In genomic region chr3:90612728-90613291, GRCm38 (mm10) we compare ENCODE assay signal across 7 mouse cellular contexts. TPM values are rescaled to one million over a fixed set of nuclear protein-coding genes. Genes with fewer than 3 reads are reported as not detected.
A peak's percentile ranks its signal among the peaks of the same experiment; 100 is the strongest.
DNase-seq lines count a peak whose midpoint lies in the region; ATAC-seq and TF ChIP-seq lines count a peak whose summit lies in the region.

Gene S100a6 (plus strand): TSS chr3:90612882.

- POLR2A ChIA-PET in Patski (lab: Charles Lee): interaction anchor here (0.8 to 5.9 kb wide), 3 partner anchors 10 to 26 kb away, joined by 6 to 86 read pairs (median 75); partner anchors contain the start of genes Gm42674 and S100a4

- intact Hi-C loops in gastrocnemius, postnatal 14 days (cut with DNase I; ENCODE audit: low total_unique reads): no loop called here
- intact Hi-C loops in left cerebral cortex, postnatal 14 days (cut with DNase I): loop anchor here (2.0 kb wide), 1 partner anchor 26 kb away; no protein-coding TSS in a partner anchor

- DNase-seq in Patski (ENCODE audit: low read depth, low spot score): no peak
- peak; percentile 72 to 77 for DNase-seq in cerebellum, postnatal 10 days
- DNase-seq in gastrocnemius, postnatal 14 days: peak; percentile 83
- DNase-seq in hindlimb bud, embryonic 11.5 days (ENCODE audit: extremely low spot score, low read depth, low spot score): peak; percentile 56
- peak; percentile 63 to 75 for DNase-seq in left cerebral cortex, postnatal 14 days (ENCODE audit: low spot score in 2 of 2)
- peak; percentile 73 to 77 for DNase-seq in spleen, adult 18-20 months

- TF ChIP-seq CTCF in Patski (IDR thresholded peaks at IDR 0.05): no peak

- CTCF ChIA-PET in Patski (lab: Charles Lee): interaction anchor here (0.6 to 24.3 kb wide), 11 partner anchors 10 to 179 kb away, joined by 3 to 615 read pairs (median 5); partner anchors contain the start of genes Gm42674, S100a14, S100a2 and S100a4

- no peaks in the 10 kb centered on the region for H3K27me3 ChIP-seq in Patski

- ATAC-seq in Patski: peak; percentile 76
- peak; percentile 77 for ATAC-seq in megakaryocyte progenitor cell, adult 5-6 weeks (replicated peaks; ENCODE audit: poor library complexity)

- in situ Hi-C loops in Patski (cut with MboI; ENCODE audit: low pct_unique_long_range_greater_than_20kb): no loop called here

RNA-seq across cellular contexts. Expression of gene S100a6, which starts in this region (rescaled TPM):
- polyA plus RNA-seq in Patski (2021): 10,815 TPM
- total RNA-seq in gastrocnemius, postnatal 14 days (2021): 10 to 100 TPM; 69.9 to 95.9 TPM
- 10 to 100 TPM; 30.8 to 35.1 TPM for total RNA-seq in left cerebral cortex, postnatal 14 days (2021)
- 31.2 and 57.3 TPM in 2 replicates for total RNA-seq in megakaryocyte progenitor cell, adult 5-6 weeks (2015)
- 10.7 and 21.3 TPM in 2 replicates for total RNA-seq in megakaryocyte progenitor cell, adult 5-6 weeks (2017)
